Mouse (Mus musculus): ENCODE measurements around the gene Tcap.

The Tcap gene

DNA sequence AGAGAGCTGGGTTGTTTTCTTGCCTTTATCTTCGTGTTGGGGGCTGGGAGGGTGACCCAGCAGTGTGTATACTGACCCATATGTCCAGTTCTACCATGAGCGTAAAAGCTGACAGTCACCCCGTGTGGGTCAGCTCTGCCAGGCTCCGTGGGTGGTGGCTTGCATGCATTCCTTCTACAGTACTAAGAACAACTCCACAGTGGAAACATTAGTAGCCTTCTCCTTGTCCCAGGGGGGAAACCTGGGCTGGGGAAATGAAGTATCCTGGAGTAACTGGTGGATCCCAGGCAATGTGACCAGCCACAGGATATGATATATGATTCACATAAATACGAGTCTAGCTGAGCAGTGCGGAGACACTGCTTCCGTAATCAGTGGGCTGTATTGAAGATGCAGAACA lies 30.1 kb downstream of the Tcap start:
- no peak for DNase-seq

DNA sequence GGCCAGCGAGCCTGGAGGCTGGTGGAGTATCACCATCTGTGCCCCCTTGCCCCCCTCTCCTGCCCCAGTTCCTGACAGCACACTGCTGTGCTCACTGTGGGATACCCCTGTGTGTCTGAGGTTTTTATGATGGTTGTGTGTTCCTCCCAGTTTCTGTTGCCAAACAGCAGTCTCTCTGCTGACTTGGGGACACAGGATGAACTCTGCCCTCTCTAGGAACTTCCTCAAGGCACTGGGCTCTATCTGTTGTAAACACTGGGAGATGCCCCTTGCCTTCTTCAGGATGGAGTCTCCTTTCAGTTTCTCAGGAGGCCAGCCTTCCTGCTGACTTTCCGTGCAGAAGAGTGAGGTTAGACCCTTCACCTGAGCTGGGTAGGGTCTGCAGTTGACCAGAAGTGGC lies 30.6 kb downstream of the Tcap start:
- peak in 1 of 2 experiments; percentile 7 for DNase-seq

- no peak for DNase-seq
Observed at GRCm38 (mm10) chr11:98417074-98417473, 33.5 kb downstream of the Tcap start.

- DNase-seq, result no peak
Observed at GRCm38 (mm10) chr11:98418273-98418672, 34.7 kb downstream of the Tcap start.

DNA sequence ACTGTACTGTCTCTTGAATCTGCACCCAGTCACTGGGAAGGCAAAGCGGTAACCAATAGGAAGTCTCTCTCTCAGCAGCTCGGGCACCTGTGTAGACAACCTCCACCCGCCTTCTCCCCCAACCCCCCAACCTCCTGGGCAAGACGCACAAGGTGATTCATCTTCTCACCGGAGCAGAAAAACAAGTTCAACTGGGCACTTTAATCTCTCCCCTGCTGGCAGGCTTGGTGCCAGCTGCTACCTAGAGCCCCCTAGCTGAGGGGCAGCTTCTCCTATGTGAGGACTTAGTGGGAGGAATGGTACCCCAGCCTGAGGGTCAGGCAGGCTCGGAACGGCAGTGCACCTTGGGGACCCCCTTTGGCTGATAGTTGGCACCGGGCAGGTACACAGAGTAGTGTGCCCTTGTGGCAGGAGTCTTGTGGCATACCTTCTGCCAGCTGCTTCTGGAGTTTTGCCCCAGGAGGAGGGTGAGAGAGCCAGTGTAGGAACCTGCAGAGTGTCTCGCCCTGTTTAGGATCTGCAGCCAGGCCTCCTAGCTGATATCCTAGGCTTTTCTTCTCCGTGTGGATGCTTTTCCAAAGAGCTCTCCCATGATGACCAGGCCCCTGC lies 35.4 kb downstream of the Tcap start:
- DNase-seq, result no peak

DNA sequence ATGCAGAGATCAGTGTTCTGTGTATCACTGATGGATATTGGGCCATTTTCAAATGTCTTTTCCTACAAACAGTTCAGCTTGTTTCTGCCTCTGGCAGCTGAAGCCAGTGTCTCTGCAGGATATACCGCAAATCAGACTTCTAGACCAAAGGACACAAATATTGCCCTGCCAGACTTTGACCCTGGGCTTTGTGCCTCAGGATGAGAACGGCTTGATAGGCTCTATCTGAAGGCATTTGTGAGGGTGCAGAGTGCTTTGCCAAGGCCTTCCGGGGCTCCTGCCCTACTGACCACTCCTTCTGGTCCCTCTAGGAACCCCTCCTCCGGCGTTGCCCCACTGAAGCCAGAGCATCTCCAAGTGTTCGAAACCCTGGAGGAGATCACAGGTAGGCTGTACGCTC lies 43.0 kb downstream of the Tcap start:
- no peak for DNase-seq

- no peak for DNase-seq
Observed at GRCm38 (mm10) chr11:98428436-98428835, 44.8 kb downstream of the Tcap start.

- no peak for DNase-seq
Observed at GRCm38 (mm10) chr11:98431743-98432502, 48.3 kb downstream of the Tcap start.
